Mouse (Mus musculus): ENCODE measurements at regions not wholly inside any gene's neighbourhood (a gene's known extent, or its start where the extent isn't known, plus 50 kb on each side); places are given as distances from the start of the nearest gene placed in this dataset.

GRCm38 (mm10) chr7:113073781-113074180, 120.0 kb downstream of the Rassf10 start:
- peak in 1 of 2 experiments; percentile 17 for DNase-seq (ENCODE audit: low read depth in 1 of 2, low spot score in 2 of 2)
- Histone ChIP-seq H3K27me3 (ENCODE audit: control insufficient read depth, insufficient read depth, low read length) (no peaks in the 10 kb centered on the region), H3K36me3 (ENCODE audit: control insufficient read depth, insufficient read depth, low read length) (no peaks in the 10 kb centered on the region), H3K4me1 (ENCODE audit: control insufficient read depth, insufficient read depth, insufficient read length) (peaks cover 4% of the 10 kb centered on the region; the same call in 1 of the 2 replicates), H3K4me3 (ENCODE audit: extremely low read depth, insufficient read depth, insufficient read length) (no peak overlapping the region), H3K27ac (ENCODE audit: insufficient read depth, low read length) (no peak overlapping the region)
- no peak for TF ChIP-seq CTCF (IDR thresholded peaks at IDR 0.05; ENCODE audit: extremely low read depth, insufficient read depth, insufficient read length, insufficient replicate concordance)
- no peak for TF ChIP-seq POLR2A (IDR thresholded peaks at IDR 0.05; ENCODE audit: low read depth, low read length)
- 42% methylated on average over 6 of the region's 6 CpGs for WGBS

GRCm38 (mm10) chr7:113075371-113075770, 121.6 kb downstream of the Rassf10 start:
- TF ChIP-seq POLR2A (IDR thresholded peaks at IDR 0.05; ENCODE audit: low read depth, low read length) (no peak), CTCF (IDR thresholded peaks at IDR 0.05; ENCODE audit: extremely low read depth, insufficient read depth, insufficient read length, insufficient replicate concordance) (no peak)
- H3K36me3 ChIP-seq (ENCODE audit: control insufficient read depth, insufficient read depth, low read length): no peaks in the 10 kb centered on the region
- H3K4me3 ChIP-seq (ENCODE audit: extremely low read depth, insufficient read depth, insufficient read length): no peak overlapping the region
- peaks cover 4% of the 10 kb centered on the region; the same call in 1 of the 2 replicates for H3K4me1 ChIP-seq (ENCODE audit: control insufficient read depth, insufficient read depth, insufficient read length)
- WGBS: 43% methylated on average over 6 of the region's 6 CpGs
- no peaks in the 10 kb centered on the region for H3K27me3 ChIP-seq (ENCODE audit: control insufficient read depth, insufficient read depth, low read length)
- no peak overlapping the region for H3K27ac ChIP-seq (ENCODE audit: insufficient read depth, low read length)
- no peak for DNase-seq (ENCODE audit: low read depth in 1 of 2, low spot score in 2 of 2)

- Histone ChIP-seq H3K27me3 (ENCODE audit: control insufficient read depth, insufficient read depth, low read length) (no peaks in the 10 kb centered on the region), H3K4me3 (ENCODE audit: extremely low read depth, insufficient read depth, insufficient read length) (no peak overlapping the region), H3K36me3 (ENCODE audit: control insufficient read depth, insufficient read depth, low read length) (no peaks in the 10 kb centered on the region), H3K27ac (ENCODE audit: insufficient read depth, low read length) (no peak overlapping the region), H3K4me1 (ENCODE audit: control insufficient read depth, insufficient read depth, insufficient read length) (peaks cover 4% of the 10 kb centered on the region; the same call in 1 of the 2 replicates)
- 92% methylated on average over 7 of the region's 7 CpGs for WGBS
- no peak for DNase-seq (ENCODE audit: low read depth in 1 of 2, low spot score in 2 of 2)
- no peak for TF ChIP-seq CTCF (IDR thresholded peaks at IDR 0.05; ENCODE audit: extremely low read depth, insufficient read depth, insufficient read length, insufficient replicate concordance)
- no peak for TF ChIP-seq POLR2A (IDR thresholded peaks at IDR 0.05; ENCODE audit: low read depth, low read length)
These were observed 122.5 kb downstream of the Rassf10 start for GRCm38 (mm10) chr7:113076243-113076642.

- 76% methylated on average over 5 of the region's 5 CpGs for WGBS
- Histone ChIP-seq H3K36me3 (ENCODE audit: control insufficient read depth, insufficient read depth, low read length) (no peaks in the 10 kb centered on the region), H3K27me3 (ENCODE audit: control insufficient read depth, insufficient read depth, low read length) (no peaks in the 10 kb centered on the region), H3K4me1 (ENCODE audit: control insufficient read depth, insufficient read depth, insufficient read length) (no peaks in the 10 kb centered on the region), H3K27ac (ENCODE audit: insufficient read depth, low read length) (no peak overlapping the region), H3K4me3 (ENCODE audit: extremely low read depth, insufficient read depth, insufficient read length) (no peak overlapping the region)
- no peak for DNase-seq (ENCODE audit: low read depth in 1 of 2, low spot score in 2 of 2)
- TF ChIP-seq CTCF (IDR thresholded peaks at IDR 0.05; ENCODE audit: extremely low read depth, insufficient read depth, insufficient read length, insufficient replicate concordance): no peak
- no peak for TF ChIP-seq POLR2A (IDR thresholded peaks at IDR 0.05; ENCODE audit: low read depth, low read length)
These were observed 126.1 kb upstream of the Arntl start for GRCm38 (mm10) chr7:113081120-113081519.

- no peaks in the 10 kb centered on the region for H3K4me1 ChIP-seq (ENCODE audit: control insufficient read depth, insufficient read depth, insufficient read length)
- 67% methylated on average over 8 of the region's 8 CpGs for whole genome bisulfite sequencing
- no peak overlapping the region for H3K27ac ChIP-seq (ENCODE audit: insufficient read depth, low read length)
- DNase-seq (ENCODE audit: low read depth in 1 of 2, low spot score in 2 of 2): no peak
- H3K4me3 ChIP-seq (ENCODE audit: extremely low read depth, insufficient read depth, insufficient read length): no peak overlapping the region
- TF ChIP-seq POLR2A (IDR thresholded peaks at IDR 0.05; ENCODE audit: low read depth, low read length): no peak
- no peak for TF ChIP-seq CTCF (IDR thresholded peaks at IDR 0.05; ENCODE audit: extremely low read depth, insufficient read depth, insufficient read length, insufficient replicate concordance)
- H3K36me3 ChIP-seq (ENCODE audit: control insufficient read depth, insufficient read depth, low read length): no peaks in the 10 kb centered on the region
- no peaks in the 10 kb centered on the region for H3K27me3 ChIP-seq (ENCODE audit: control insufficient read depth, insufficient read depth, low read length)
These were observed 122.2 kb upstream of the Arntl start for GRCm38 (mm10) chr7:113084930-113085625.

GRCm38 (mm10) chr7:113086158-113086557, 121.1 kb upstream of the Arntl start:
- Histone ChIP-seq H3K4me3 (ENCODE audit: extremely low read depth, insufficient read depth, insufficient read length) (no peak overlapping the region), H3K4me1 (ENCODE audit: control insufficient read depth, insufficient read depth, insufficient read length) (no peaks in the 10 kb centered on the region), H3K27me3 (ENCODE audit: control insufficient read depth, insufficient read depth, low read length) (no peaks in the 10 kb centered on the region), H3K36me3 (ENCODE audit: control insufficient read depth, insufficient read depth, low read length) (no peaks in the 10 kb centered on the region), H3K27ac (ENCODE audit: insufficient read depth, low read length) (no peak overlapping the region)
- TF ChIP-seq POLR2A (IDR thresholded peaks at IDR 0.05; ENCODE audit: low read depth, low read length): no peak
- TF ChIP-seq CTCF (IDR thresholded peaks at IDR 0.05; ENCODE audit: extremely low read depth, insufficient read depth, insufficient read length, insufficient replicate concordance): no peak
- 63% methylated on average over 1 of the region's 1 CpGs for WGBS
- no peak for DNase-seq (ENCODE audit: low read depth in 1 of 2, low spot score in 2 of 2)

GRCm38 (mm10) chr7:113087646-113088045, 119.6 kb upstream of the Arntl start:
- Histone ChIP-seq H3K4me1 (ENCODE audit: control insufficient read depth, insufficient read depth, insufficient read length) (no peaks in the 10 kb centered on the region), H3K36me3 (ENCODE audit: control insufficient read depth, insufficient read depth, low read length) (no peaks in the 10 kb centered on the region), H3K27me3 (ENCODE audit: control insufficient read depth, insufficient read depth, low read length) (no peaks in the 10 kb centered on the region), H3K4me3 (ENCODE audit: extremely low read depth, insufficient read depth, insufficient read length) (no peak overlapping the region), H3K27ac (ENCODE audit: insufficient read depth, low read length) (no peak overlapping the region)
- WGBS: 85% methylated on average over 5 of the region's 5 CpGs
- TF ChIP-seq CTCF (IDR thresholded peaks at IDR 0.05; ENCODE audit: extremely low read depth, insufficient read depth, insufficient read length, insufficient replicate concordance) (no peak), POLR2A (IDR thresholded peaks at IDR 0.05; ENCODE audit: low read depth, low read length) (no peak)
- DNase-seq (ENCODE audit: low read depth in 1 of 2, low spot score in 2 of 2): no peak

Measured in spleen, adult 2 months (tissue).